Mouse (Mus musculus) hindbrain, embryonic 13.5 days (tissue): Measurements from ENCODE around the gene Gm7879. TPM values are rescaled to one million over a fixed set of nuclear protein-coding genes. Genes with fewer than 3 reads are reported as not detected.

Source experiments
- ATAC-seq: fragments of 200-750 bp; cut with Nextera tagmentation; 2 replicates; pipeline ENCODE4 v1.8.0; 2017; ENCODE audit warnings: moderate TSS enrichment; ENCODE audit not compliant: low FRiP score
- H3K27ac ChIP-seq: fragments of 300-500 bp; sonication (generic); 2 replicates; pipeline ENCODE4 v1.5.1; 2015; ENCODE audit warnings: inconsistent platforms, mild to moderate bottlenecking, moderate library complexity
- H3K27me3 ChIP-seq: fragments of 300-500 bp; sonication (generic); 2 replicates; pipeline ENCODE4 v1.6.1; 2015; ENCODE audit warnings: mild to moderate bottlenecking, inconsistent platforms
- H3K36me3 ChIP-seq: fragments of 300-500 bp; sonication (generic); 2 replicates; pipeline ENCODE4 v1.6.1; 2015; ENCODE audit warnings: mild to moderate bottlenecking, inconsistent platforms
- H3K4me1 ChIP-seq: fragments of 300-500 bp; sonication (generic); replicated peaks from 2 replicates; pipeline ENCODE4 v1.6.1; 2015; ENCODE audit warnings: inconsistent platforms
- H3K4me2 ChIP-seq: fragments of 300-500 bp; sonication (generic); 2 replicates; pipeline ENCODE4 v1.6.1; 2015; ENCODE audit warnings: inconsistent platforms, mild to moderate bottlenecking, moderate library complexity
- H3K4me3 ChIP-seq: fragments of 300-500 bp; sonication (generic); 2 replicates; pipeline ENCODE4 v1.5.1; 2015; ENCODE audit warnings: mild to moderate bottlenecking, inconsistent platforms
- H3K9ac ChIP-seq: fragments of 300-500 bp; sonication (generic); 2 replicates; pipeline ENCODE4 v1.6.1; 2015; ENCODE audit warnings: mild to moderate bottlenecking, inconsistent platforms
- H3K9me3 ChIP-seq: fragments of 300-500 bp; sonication (generic); 2 replicates; pipeline ENCODE4 v1.6.1; 2016; ENCODE audit warnings: inconsistent platforms
- WGBS: fragments of 180-500 bp; shearing (Covaris S2); methylation state at CpG from one replicate; pipeline ENCODE4 v1.1.7; 2015; 5-methylcytosine and 5-hydroxymethylcytosine counted together
- polyA plus RNA-seq: library from polyadenylated mRNA; unstranded; fragments of >200 nt; fragmentation: Nextera tagmentation; extraction: Ambion mirVana; gene quantifications from 2 replicates; pipeline ENCODE4 v1.2.1, GENCODE M21; 2015

Gm7879 gene
- polyA plus RNA-seq, 1 experiment from 2014 or later, result 0.77 TPM

DNA sequence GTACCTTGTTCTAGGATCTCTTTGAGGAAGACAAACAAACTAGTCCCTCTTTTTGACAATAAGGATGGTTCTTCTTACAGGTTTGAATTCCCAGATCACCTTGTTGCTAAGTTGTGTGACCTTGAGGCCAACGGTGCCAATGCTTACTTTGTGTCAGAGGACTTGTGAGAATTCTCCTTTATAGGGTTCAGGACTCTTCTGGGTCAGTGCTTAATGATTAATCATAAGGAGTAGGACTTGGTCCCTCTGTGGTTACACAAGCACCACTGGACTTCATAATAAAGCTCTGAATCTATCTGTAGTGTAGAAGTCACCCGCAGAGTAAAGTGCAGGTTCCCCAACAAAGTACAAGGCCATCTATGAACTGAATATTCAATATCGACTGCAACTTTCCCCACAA lies 8.3 kb upstream of the Gm7879 start:
- ATAC-seq, result no peak
- H3K36me3 ChIP-seq, result no peaks in the 10 kb centered on the region
- WGBS, result 90% methylated on average over 3 of the region's 3 CpGs
- no peaks in the 10 kb centered on the region for H3K4me1 ChIP-seq
- no peak overlapping the region for H3K4me2 ChIP-seq
- no peak overlapping the region for H3K27ac ChIP-seq
- no peak overlapping the region for H3K4me3 ChIP-seq
- H3K27me3 ChIP-seq, result no peaks in the 10 kb centered on the region
- no peaks in the 10 kb centered on the region for H3K9me3 ChIP-seq
- no peak overlapping the region for H3K9ac ChIP-seq

DNA sequence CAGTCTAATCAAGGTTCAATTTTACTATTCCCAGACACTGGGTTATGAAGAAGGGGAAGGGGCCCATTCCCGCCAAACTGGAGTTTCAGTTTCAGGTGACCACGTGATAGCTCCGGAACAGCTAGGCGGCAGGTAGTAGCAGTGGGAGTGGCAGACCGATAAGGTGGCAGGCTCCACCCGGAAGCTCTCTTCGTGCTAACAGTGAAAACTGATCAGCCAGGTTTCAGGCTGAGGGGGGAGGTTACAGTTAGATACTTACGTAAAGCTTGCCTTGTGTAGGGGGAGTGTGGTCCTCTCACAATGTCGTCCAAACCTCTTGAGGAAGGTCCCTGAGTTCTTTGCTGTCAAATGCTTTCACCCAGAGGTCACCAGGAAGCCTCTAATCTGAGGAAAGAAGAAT lies 3.7 kb upstream of the Gm7879 start:
- Histone ChIP-seq H3K9me3 (no peaks in the 10 kb centered on the region), H3K4me2 (no peak overlapping the region), H3K4me3 (no peak overlapping the region), H3K27me3 (no peaks in the 10 kb centered on the region), H3K36me3 (no peaks in the 10 kb centered on the region), H3K27ac (no peak overlapping the region), H3K4me1 (no peaks in the 10 kb centered on the region), H3K9ac (no peak overlapping the region)
- no peak for ATAC-seq
- 65% methylated on average over 9 of the region's 9 CpGs for WGBS

DNA sequence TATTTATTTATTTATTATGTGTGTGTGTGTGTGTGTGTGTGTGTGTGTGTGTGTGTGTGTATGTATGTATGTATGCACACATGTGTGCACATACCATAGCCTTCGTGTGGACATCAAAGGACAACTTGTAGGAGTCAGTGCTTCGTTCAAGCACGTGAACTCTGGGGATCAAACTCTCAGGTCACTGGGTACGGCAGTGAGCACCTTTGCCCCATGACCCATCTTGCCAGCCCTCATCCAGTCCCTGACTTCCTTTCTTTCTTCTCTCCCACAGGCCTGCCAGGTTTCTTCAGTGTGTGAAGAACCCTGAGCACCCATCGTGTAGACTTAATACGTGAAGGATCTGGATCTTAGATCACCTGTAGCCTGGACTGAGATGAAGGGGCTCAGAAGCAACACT lies 2.9 kb upstream of the Gm7879 start:
- no peak overlapping the region for H3K4me2 ChIP-seq
- H3K27me3 ChIP-seq, result no peaks in the 10 kb centered on the region
- no peak overlapping the region for H3K4me3 ChIP-seq
- H3K4me1 ChIP-seq, result no peaks in the 10 kb centered on the region
- no peaks in the 10 kb centered on the region for H3K36me3 ChIP-seq
- WGBS, result 98% methylated on average over 6 of the region's 6 CpGs
- no peaks in the 10 kb centered on the region for H3K9me3 ChIP-seq
- no peak for ATAC-seq
- H3K9ac ChIP-seq, result no peak overlapping the region
- no peak overlapping the region for H3K27ac ChIP-seq

DNA sequence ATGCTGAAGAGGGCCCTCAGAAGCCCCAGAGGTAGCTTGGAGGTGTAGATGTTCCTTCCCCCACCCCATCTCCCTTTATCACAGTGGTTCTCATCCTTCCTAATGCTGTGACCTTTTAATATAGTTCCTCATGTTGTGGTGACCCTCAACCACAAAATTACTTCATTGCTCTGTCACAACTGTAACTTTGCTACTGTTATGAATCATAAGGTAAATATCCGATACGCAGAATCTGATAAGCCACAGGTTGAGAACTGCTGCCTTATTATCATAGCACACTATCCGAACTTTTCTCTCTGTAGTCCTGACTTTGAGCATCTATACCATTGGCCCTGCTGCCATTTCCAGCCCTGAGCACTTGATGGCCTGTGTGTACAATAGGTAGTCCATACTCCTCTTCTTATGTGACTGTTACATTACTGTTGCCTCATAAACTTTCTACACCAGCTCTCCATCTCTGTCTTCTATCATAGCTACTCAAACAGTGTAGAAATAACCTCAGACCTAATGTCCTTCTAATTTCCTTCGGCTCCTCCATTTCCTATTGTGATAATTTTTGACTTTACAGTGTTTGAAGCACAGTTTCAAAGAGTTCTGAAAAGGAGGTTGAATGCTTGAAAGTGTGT lies 2.4 kb downstream of the Gm7879 start:
- Histone ChIP-seq H3K4me2 (no peak overlapping the region), H3K27ac (no peak overlapping the region), H3K4me3 (no peak overlapping the region), H3K27me3 (no peaks in the 10 kb centered on the region), H3K9me3 (no peaks in the 10 kb centered on the region), H3K4me1 (no peaks in the 10 kb centered on the region), H3K9ac (no peak overlapping the region), H3K36me3 (no peaks in the 10 kb centered on the region)
- no peak for ATAC-seq
- WGBS, result 90% methylated on average over 4 of the region's 4 CpGs

DNA sequence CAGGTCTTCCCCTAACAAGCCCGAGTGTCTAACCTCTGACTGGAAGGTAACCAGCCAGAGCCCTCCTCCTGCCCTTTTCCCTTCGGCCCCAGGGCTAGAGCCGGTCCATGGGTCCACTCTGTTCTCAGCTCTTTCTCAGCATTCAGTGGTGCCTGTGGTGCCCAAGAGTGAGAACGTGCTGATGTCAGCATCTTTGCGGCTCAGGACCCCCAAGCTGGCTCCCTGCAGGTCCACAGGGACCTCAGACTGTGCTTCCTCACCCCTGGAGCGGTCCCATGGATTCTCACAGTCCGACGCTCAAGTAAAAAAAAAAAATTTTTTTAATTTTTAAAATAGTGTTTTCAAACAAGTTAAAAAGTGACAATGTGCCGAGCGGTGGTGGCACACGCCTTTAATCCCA lies 8.9 kb downstream of the Gm7879 start:
- Histone ChIP-seq H3K27ac (no peak overlapping the region), H3K36me3 (no peaks in the 10 kb centered on the region), H3K27me3 (no peaks in the 10 kb centered on the region), H3K4me2 (no peak overlapping the region), H3K4me1 (no peaks in the 10 kb centered on the region), H3K9me3 (no peaks in the 10 kb centered on the region), H3K4me3 (no peak overlapping the region), H3K9ac (no peak overlapping the region)
- WGBS, result 91% methylated on average over 11 of the region's 11 CpGs
- no peak for ATAC-seq

DNA sequence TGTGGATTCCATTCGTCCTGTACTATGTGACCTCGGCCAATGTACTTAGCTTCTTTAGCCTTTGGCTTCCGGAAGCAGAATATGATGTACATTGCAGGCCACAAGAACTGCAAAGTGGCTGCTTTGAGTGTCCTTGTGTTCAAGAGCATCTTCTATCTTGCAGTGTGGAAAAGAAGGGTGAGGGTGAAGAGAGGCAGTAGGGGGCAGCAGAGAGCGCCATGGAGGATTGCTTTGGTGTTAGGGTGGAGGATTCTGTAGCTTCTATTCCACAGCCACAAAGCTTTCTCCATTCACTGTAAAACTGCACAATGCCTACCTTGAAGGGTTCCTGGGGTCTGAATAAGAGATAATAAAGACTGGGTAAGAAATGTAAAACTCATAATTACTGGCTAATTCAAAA lies 11.0 kb downstream of the Gm7879 start:
- Histone ChIP-seq H3K4me1 (no peaks in the 10 kb centered on the region), H3K27ac (no peak overlapping the region), H3K4me3 (no peak overlapping the region), H3K27me3 (no peaks in the 10 kb centered on the region), H3K9me3 (no peaks in the 10 kb centered on the region), H3K4me2 (no peak overlapping the region), H3K36me3 (no peaks in the 10 kb centered on the region), H3K9ac (no peak overlapping the region)
- no peak for ATAC-seq
- 33% methylated on average over 4 of the region's 4 CpGs for WGBS

DNA sequence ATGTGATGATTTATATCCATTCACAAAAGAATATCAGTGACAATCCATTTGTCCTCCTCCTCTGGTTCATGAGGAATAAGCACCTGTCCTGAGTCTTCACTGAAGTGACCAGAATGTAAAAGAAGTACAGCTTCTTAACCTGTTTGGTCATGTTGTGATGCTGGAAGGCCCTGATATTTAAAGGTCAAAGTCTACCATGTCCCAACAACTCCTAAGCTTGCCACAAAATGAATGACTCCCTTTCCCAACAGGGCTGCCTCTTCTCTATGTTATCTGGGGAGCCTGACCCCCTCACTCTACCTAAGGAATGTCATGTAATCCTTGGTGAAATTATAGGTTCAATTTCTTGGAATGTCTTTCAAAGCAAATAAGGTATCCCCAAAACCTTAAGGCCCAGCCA lies 14.8 kb downstream of the Gm7879 start:
- H3K4me1 ChIP-seq, result no peaks in the 10 kb centered on the region
- ATAC-seq, result no peak
- H3K9me3 ChIP-seq, result no peaks in the 10 kb centered on the region
- H3K4me3 ChIP-seq, result no peak overlapping the region
- H3K4me2 ChIP-seq, result no peak overlapping the region
- H3K36me3 ChIP-seq, result no peaks in the 10 kb centered on the region
- no peak overlapping the region for H3K9ac ChIP-seq
- H3K27ac ChIP-seq, result no peak overlapping the region
- no peaks in the 10 kb centered on the region for H3K27me3 ChIP-seq

DNA sequence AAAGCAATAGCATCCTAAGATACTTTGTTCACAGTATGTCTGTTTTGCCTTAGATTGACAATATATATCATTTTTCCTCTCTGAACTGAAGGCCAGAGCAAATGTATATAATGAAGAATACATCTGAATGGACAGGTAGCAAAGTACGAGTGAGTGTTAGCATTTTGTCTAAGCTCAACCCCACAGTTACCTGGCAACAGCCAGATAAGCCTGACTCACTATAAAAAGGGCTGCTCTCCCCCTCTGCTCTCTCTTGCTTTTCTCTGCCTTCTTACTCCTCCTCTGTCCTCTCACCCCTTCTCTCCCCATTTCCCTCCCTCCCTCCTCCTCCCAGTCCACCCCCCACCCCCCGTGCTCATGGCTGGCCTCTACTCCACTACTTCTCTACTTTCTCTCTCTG lies 20.3 kb downstream of the Gm7879 start:
- ATAC-seq, result no peak
- H3K27me3 ChIP-seq, result no peaks in the 10 kb centered on the region
- 70% methylated on average over 2 of the region's 2 CpGs for WGBS
- H3K9me3 ChIP-seq, result no peaks in the 10 kb centered on the region
- H3K27ac ChIP-seq, result no peak overlapping the region
- no peaks in the 10 kb centered on the region for H3K36me3 ChIP-seq
- no peak overlapping the region for H3K4me3 ChIP-seq
- no peak overlapping the region for H3K9ac ChIP-seq
- no peaks in the 10 kb centered on the region for H3K4me1 ChIP-seq
- H3K4me2 ChIP-seq, result no peak overlapping the region

DNA sequence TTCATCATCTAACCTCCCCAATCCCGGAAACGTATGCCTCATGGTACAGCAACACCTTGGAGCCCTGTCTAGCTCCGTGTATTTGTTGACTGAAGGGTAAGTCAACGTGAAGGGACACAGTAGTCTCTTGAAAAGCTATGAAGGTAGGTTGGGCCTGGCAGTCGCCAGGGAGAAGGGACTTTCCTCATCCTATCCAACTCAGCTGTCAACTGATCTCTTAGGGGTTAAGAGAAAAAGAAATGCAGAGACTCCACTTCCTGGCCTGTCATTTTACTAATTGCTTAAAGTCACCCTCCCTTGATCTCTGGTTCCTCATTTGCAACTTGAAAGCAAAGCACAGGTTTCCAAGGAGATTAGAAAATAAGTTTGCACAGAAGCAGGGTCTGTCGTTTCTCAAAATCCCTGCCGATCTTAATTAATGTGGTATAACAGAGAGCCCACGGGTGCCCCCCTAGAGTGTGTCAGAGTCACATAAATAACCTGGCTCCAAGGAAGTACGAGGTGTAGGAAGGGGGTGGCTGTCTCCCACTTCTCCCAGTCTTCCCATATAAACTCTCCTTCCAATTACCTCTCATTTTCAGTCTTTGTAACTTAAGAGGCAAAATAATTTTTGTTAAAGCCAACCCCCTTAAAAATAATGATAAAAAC lies 34.5 kb downstream of the Gm7879 start:
- peak overlapping the region; percentile 72 for H3K4me2 ChIP-seq
- no peak overlapping the region for H3K4me3 ChIP-seq
- H3K36me3 ChIP-seq, result no peaks in the 10 kb centered on the region
- H3K9ac ChIP-seq, result peak overlapping the region; percentile 35; the same call in 1 of the 2 replicates
- ATAC-seq, result 0 out of 2 replicates have a peak, but pooled peaks have one; percentile 73
- peaks cover 4% of the 10 kb centered on the region; the same call in 1 of the 2 replicates for H3K27me3 ChIP-seq
- H3K9me3 ChIP-seq, result no peaks in the 10 kb centered on the region
- no peak overlapping the region for H3K27ac ChIP-seq
- peaks cover 16% of the 10 kb centered on the region for H3K4me1 ChIP-seq
- WGBS, result 36% methylated on average over 9 of the region's 9 CpGs

DNA sequence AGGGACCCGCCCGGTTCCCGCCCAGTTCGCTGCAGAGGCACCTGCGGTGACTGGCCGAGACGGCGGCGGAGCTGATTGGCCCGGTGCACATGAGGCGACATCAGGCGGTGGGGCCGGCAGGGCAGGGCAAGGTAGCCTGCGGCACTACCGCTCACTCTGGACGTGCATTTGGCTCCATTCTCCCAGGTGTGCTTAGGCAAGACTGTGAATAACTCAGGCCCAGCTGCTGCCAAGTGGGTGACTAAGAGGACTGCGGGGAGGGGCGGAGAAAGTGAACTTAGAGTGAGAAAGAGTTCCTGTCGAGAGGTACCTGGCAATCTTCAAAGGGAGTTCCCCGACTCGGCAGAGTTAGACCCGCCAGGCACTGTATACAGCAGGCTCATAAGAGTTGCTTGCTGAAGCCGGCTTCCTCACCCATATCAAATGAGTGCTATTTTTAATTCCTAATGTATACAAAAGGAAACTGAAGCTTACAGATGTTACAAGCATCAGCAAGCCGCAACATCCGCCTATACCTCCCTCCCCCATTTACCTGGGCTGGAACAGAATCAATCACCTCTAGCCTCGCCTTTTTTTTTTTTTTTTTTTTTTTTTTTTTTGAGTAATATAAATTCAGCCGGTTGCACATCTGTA lies 35.3 kb downstream of the Gm7879 start:
- Histone ChIP-seq H3K4me2 (peak overlapping the region; percentile 72), H3K4me3 (peak overlapping the region; percentile 37), H3K9me3 (no peaks in the 10 kb centered on the region), H3K27me3 (peaks cover 4% of the 10 kb centered on the region; the same call in 1 of the 2 replicates), H3K9ac (peak overlapping the region; percentile 35), H3K36me3 (no peaks in the 10 kb centered on the region), H3K27ac (no peak overlapping the region), H3K4me1 (peaks cover 16% of the 10 kb centered on the region)
- ATAC-seq, result peak; percentile 87
- WGBS, result 1% methylated on average over 27 of the region's 27 CpGs

DNA sequence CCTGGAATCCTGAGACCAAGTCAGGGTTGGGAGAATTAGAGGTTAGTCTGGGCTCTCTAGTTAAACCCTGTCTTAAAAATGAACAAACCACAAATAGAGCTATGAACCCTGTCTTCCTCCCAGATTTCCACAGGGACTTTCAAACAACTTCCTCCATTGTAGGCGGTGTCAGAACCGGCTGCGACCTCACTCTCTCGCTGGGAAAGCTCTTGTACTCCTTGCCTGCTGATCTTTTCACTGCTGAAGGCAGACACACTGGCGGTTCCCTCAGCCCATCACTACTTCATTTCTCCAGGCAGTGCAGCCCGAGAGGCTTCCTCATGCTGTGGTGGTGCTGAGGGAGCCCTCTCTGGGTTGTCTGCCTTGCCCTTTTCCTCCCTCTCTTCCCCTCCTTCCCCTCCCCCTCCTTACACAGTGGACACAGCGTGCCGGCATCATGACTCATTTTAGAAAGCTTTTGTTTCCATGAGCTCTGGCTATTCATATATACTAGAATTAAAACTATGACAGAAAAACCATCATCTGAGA lies 35.9 kb downstream of the Gm7879 start:
- Histone ChIP-seq H3K36me3 (no peaks in the 10 kb centered on the region), H3K9me3 (no peaks in the 10 kb centered on the region), H3K4me2 (peak overlapping the region; percentile 72), H3K4me1 (peaks cover 16% of the 10 kb centered on the region), H3K27ac (no peak overlapping the region), H3K27me3 (peaks cover 4% of the 10 kb centered on the region; the same call in 1 of the 2 replicates), H3K4me3 (no peak overlapping the region), H3K9ac (peak overlapping the region; percentile 35; the same call in 1 of the 2 replicates)
- 3% methylated on average over 8 of the region's 8 CpGs for WGBS
- ATAC-seq, result 0 out of 2 replicates have a peak, but pooled peaks have one; percentile 46

DNA sequence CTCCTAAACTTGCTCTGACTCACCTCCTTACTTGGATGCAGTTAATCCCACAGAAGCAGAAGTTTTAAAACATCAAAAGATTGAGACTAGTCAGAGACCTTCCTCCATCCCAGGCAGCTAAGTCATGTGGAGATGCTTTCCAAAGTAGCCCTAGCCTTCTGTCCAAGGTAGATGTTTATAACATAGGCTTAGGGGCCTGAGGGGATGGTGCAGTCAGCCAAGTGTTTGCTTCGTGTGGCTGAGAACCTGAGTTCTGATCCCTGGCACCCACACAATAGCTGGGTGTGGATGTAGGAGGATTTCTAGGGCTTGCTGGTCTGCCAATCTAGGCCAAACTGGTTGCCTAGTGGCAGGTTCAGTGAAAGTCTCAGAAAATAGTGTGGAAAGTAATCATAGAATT lies 40.3 kb downstream of the Gm7879 start:
- Histone ChIP-seq H3K27ac (no peak overlapping the region), H3K27me3 (0 out of 2 replicates have a peak, but pooled peaks cover under 1% of the 10 kb centered on the region), H3K36me3 (no peaks in the 10 kb centered on the region), H3K4me1 (peaks cover 8% of the 10 kb centered on the region), H3K9ac (no peak overlapping the region), H3K4me2 (no peak overlapping the region), H3K9me3 (no peaks in the 10 kb centered on the region), H3K4me3 (no peak overlapping the region)
- 74% methylated on average over 1 of the region's 1 CpGs for WGBS
- ATAC-seq, result no peak
